Mouse (Mus musculus): Measurements from ENCODE around the gene Itgb6.

Gene Itgb6

GRCm38 (mm10) chr2:60674413-60674812 lies 48.0 kb downstream of the Itgb6 start:
- no peak for DNase-seq (ENCODE audit: low read depth, low spot score)

GRCm38 (mm10) chr2:60672973-60673954 lies 49.2 kb downstream of the Itgb6 start:
- DNase-seq (ENCODE audit: low read depth, low spot score): no peak

- no peak for DNase-seq (ENCODE audit: low read depth, low spot score)
Observed at GRCm38 (mm10) chr2:60671215-60671614, 51.2 kb downstream of the Itgb6 start.

GRCm38 (mm10) chr2:60663071-60663470 lies 59.4 kb downstream of the Itgb6 start:
- DNase-seq (ENCODE audit: low read depth, low spot score): no peak

GRCm38 (mm10) chr2:60659993-60660392 lies 62.5 kb downstream of the Itgb6 start:
- DNase-seq (ENCODE audit: low read depth, low spot score): no peak

- DNase-seq (ENCODE audit: low read depth, low spot score): no peak
Observed at GRCm38 (mm10) chr2:60658992-60659391, 63.5 kb downstream of the Itgb6 start.

GRCm38 (mm10) chr2:60654828-60655227 lies 67.6 kb downstream of the Itgb6 start:
- no peak for DNase-seq (ENCODE audit: low read depth, low spot score)

GRCm38 (mm10) chr2:60650155-60650554 lies 72.3 kb downstream of the Itgb6 start:
- no peak for DNase-seq (ENCODE audit: low read depth, low spot score)

- DNase-seq (ENCODE audit: low read depth, low spot score): no peak
Observed at GRCm38 (mm10) chr2:60647650-60648049, 74.8 kb downstream of the Itgb6 start.

- DNase-seq (ENCODE audit: low read depth, low spot score): no peak
Observed at GRCm38 (mm10) chr2:60646583-60646982, 75.9 kb downstream of the Itgb6 start.

- DNase-seq (ENCODE audit: low read depth, low spot score): no peak
Observed at GRCm38 (mm10) chr2:60643406-60643805, 79.0 kb downstream of the Itgb6 start.

GRCm38 (mm10) chr2:60642606-60643005 lies 79.8 kb downstream of the Itgb6 start:
- no peak for DNase-seq (ENCODE audit: low read depth, low spot score)

- no peak for DNase-seq (ENCODE audit: low read depth, low spot score)
Observed at GRCm38 (mm10) chr2:60640342-60640672, 82.1 kb downstream of the Itgb6 start.

GRCm38 (mm10) chr2:60639617-60640341 lies 82.7 kb downstream of the Itgb6 start:
- DNase-seq (ENCODE audit: low read depth, low spot score): no peak

GRCm38 (mm10) chr2:60636910-60637761 lies 85.3 kb downstream of the Itgb6 start:
- DNase-seq (ENCODE audit: low read depth, low spot score): no peak

- DNase-seq (ENCODE audit: low read depth, low spot score): no peak
Observed at GRCm38 (mm10) chr2:60636481-60636880, 86.0 kb downstream of the Itgb6 start.

GRCm38 (mm10) chr2:60636038-60636437 lies 86.4 kb downstream of the Itgb6 start:
- DNase-seq (ENCODE audit: low read depth, low spot score): no peak

GRCm38 (mm10) chr2:60632791-60633190 lies 89.7 kb downstream of the Itgb6 start:
- DNase-seq (ENCODE audit: low read depth, low spot score): no peak

- DNase-seq (ENCODE audit: low read depth, low spot score): no peak
Observed at GRCm38 (mm10) chr2:60630304-60630703, 92.1 kb downstream of the Itgb6 start.

- no peak for DNase-seq (ENCODE audit: low read depth, low spot score)
Observed at GRCm38 (mm10) chr2:60627952-60628351, 94.5 kb downstream of the Itgb6 start.

- no peak for DNase-seq (ENCODE audit: low read depth, low spot score)
Observed at GRCm38 (mm10) chr2:60627515-60627914, 94.9 kb downstream of the Itgb6 start.

GRCm38 (mm10) chr2:60625766-60626165 lies 96.7 kb downstream of the Itgb6 start:
- no peak for DNase-seq (ENCODE audit: low read depth, low spot score)

Data from retina, postnatal 7 days (tissue).